Mouse (Mus musculus): ENCODE results near the gene Prkar1b.

The Prkar1b gene

GRCm38 (mm10) chr5:139160899-139161298, 11.1 kb upstream of the Prkar1b start:
- CTCF ChIA-PET = no interaction called here
- POLR2A ChIA-PET = interaction anchor here in 2 of 4 experiments (1.1 to 2.0 kb wide), 4 partner anchors 11 to 38 kb away, joined by 3 to 10 read pairs (median 5); partner anchors contain the start of genes Dnaaf5 (in 2 of the 2) and Prkar1b (in 2 of the 2)

- POLR2A ChIA-PET = interaction anchor here in 2 of 4 experiments (0.6 to 3.2 kb wide), 7 partner anchors 9 to 531 kb away, joined by 3 to 28 read pairs (median 4); partner anchors contain the start of genes Get4 (in 2 of the 2), Sun1 (in 1 of the 2) and Zfp68 (in 1 of the 2)
- CTCF ChIA-PET = interaction anchor here in 1 of 4 experiments (0.8 kb wide), 1 partner anchor 62 kb away, joined by 3 read pairs; no protein-coding TSS in a partner anchor
Measured at GRCm38 (mm10) chr5:139150603-139151031, 816 bp upstream of the Prkar1b start.

DNA sequence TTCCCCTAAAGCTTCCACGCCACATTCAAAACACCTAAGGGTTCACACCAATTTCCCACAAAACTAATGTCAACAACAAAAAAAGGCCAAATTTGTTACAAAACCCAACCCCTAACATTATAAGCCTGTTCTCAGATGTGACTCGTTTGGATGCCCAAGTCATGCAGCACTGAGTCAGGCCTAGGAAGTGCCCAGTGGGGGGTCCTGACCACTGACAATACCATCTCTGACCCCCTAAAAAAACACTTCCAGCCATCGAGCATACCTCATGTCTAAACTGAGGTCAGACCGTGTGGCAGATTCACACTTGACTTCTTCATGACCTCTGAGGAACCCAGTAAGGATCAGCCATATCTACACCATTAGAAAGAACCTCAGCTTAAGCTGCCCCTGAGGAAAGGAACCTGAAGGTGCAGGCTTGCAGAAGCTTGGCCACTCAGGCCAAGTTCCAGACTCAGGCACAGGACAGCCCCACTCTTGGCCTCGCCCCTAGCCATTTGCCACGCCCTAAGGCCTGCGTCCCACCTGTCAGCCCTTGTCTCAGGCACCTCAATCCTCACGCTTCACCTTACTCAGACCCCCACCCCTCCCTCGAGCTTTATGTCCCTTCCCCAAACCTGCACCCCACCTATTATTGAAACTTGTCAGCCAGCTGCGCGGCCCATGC, 662 bp downstream of the Prkar1b start:
- POLR2A ChIA-PET = interaction anchor here in 3 of 4 experiments (0.6 to 3.2 kb wide), 43 partner anchors 8 to 1363 kb away, joined by 3 to 28 read pairs (median 4); partner anchors contain the start of genes Get4 (in 2 of the 3), Sun1 (in 2 of the 3), Fam20c (in 1 of the 3) and Pdgfa (in 1 of the 3)

GRCm38 (mm10) chr5:139147178-139148078, 2.4 kb downstream of the Prkar1b start:
- CTCF ChIA-PET = interaction anchor here in 1 of 4 experiments (1.2 kb wide), 1 partner anchor 18 kb away, joined by 3 read pairs; no protein-coding TSS in a partner anchor
- POLR2A ChIA-PET = interaction anchor here in 3 of 4 experiments (0.7 to 2.4 kb wide), 8 partner anchors 13 to 150 kb away, joined by 3 to 24 read pairs (median 3); partner anchors contain the start of gene Sun1 (in 1 of the 3)

More for the DNA sequence above, 662 bp downstream of the Prkar1b start:
- CTCF ChIA-PET = interaction anchor here in 3 of 4 experiments (0.6 to 1.2 kb wide), 7 partner anchors 10 to 204 kb away, joined by 3 to 4 read pairs (median 3); no protein-coding TSS in a partner anchor

- ChIA-PET CTCF (interaction anchor here in 1 of 4 experiments (0.6 to 1.2 kb wide), 2 partner anchors 17 to 67 kb away, joined by 3 to 5 read pairs; no protein-coding TSS in a partner anchor), POLR2A (interaction anchor here in 3 of 4 experiments (0.7 to 1.8 kb wide), 12 partner anchors 10 to 171 kb away, joined by 3 to 12 read pairs (median 3); partner anchors contain the start of gene Sun1 (in 1 of the 3))
Measured at GRCm38 (mm10) chr5:139146476-139147075, 3.2 kb downstream of the Prkar1b start.

- ChIA-PET POLR2A (interaction anchor here in 3 of 4 experiments (0.5 to 1.8 kb wide), 7 partner anchors 11 to 171 kb away, joined by 3 to 4 read pairs (median 3); no protein-coding TSS in a partner anchor), CTCF (interaction anchor here in 1 of 4 experiments (1.3 to 1.7 kb wide), 2 partner anchors 38 to 137 kb away, joined by 3 to 4 read pairs; no protein-coding TSS in a partner anchor)
Measured at GRCm38 (mm10) chr5:139145726-139146125, 4.1 kb downstream of the Prkar1b start.

GRCm38 (mm10) chr5:139143890-139144289, 5.9 kb downstream of the Prkar1b start:
- ChIA-PET CTCF (interaction anchor here in 1 of 4 experiments (1.7 kb wide), 1 partner anchor 139 kb away, joined by 3 read pairs; no protein-coding TSS in a partner anchor), POLR2A (interaction anchor here in 1 of 4 experiments (0.6 to 1.9 kb wide), 2 partner anchors 9 to 69 kb away, joined by 3 to 5 read pairs; no protein-coding TSS in a partner anchor)

DNA sequence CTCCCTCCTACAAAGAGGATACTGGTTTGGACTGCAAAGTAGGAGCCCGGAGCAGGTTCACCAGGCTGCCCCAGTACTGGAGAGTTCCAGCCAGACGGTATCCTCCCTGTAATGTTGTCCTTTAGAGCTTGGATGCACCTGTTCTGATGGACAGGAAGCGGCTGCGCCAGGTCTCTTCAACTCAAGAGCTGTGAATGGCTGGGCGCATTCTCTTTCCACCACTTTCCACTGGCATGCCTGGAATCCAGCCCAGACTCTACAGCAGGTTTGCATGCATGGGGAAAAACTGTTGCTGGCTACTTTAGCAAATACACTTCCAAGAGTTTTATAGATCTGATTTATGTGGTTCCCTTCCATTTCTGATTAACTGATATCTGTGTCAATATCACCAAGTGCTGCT, 8.5 kb downstream of the Prkar1b start:
- CTCF ChIA-PET = interaction anchor here in 2 of 4 experiments (0.6 to 1.0 kb wide), 2 partner anchors 13 to 77 kb away, joined by 3 read pairs; no protein-coding TSS in a partner anchor
- POLR2A ChIA-PET = interaction anchor here in 2 of 4 experiments (0.6 to 1.4 kb wide), 2 partner anchors 8 to 433 kb away, joined by 4 to 7 read pairs; partner anchors contain the start of genes Dnaaf5 (in 1 of the 2) and Prkar1b (in 1 of the 2)

- CTCF ChIA-PET = no interaction called here
- POLR2A ChIA-PET = interaction anchor here in 1 of 4 experiments (1.4 kb wide), 1 partner anchor 9 kb away, joined by 7 read pairs; the partner anchor contains the start of genes Dnaaf5 and Prkar1b
Measured at GRCm38 (mm10) chr5:139140589-139140988, 9.2 kb downstream of the Prkar1b start.

DNA sequence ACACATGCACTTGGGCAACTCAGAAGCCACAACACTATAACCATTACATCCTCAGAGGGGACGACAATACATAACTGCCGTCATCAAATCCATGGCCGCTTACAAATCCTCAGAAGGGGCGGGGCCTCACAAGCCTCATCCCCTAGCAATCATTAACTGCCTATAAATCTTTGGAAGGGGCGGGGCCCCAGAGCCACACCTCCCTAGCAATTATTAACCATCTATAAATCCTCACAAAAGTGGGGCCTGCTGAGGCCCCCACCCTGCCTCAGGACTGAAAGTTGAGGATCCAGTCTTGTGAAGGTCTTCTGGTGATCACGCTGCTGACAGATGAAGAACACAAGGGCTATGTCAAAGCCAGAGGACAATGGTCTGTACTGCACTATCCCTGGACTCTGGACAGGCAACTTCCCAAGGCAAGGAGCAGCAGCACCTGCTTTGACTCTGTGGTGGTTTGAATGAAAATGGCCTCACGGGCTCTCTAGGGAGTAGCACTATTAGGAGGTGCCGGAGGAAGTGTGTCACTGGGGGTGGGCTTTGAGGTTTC, 10.8 kb downstream of the Prkar1b start:
- CTCF ChIA-PET = interaction anchor here in 1 of 4 experiments (0.6 kb wide), 1 partner anchor 188 kb away, joined by 3 read pairs; no protein-coding TSS in a partner anchor
- POLR2A ChIA-PET = no interaction called here

- CTCF ChIA-PET = no interaction called here
- POLR2A ChIA-PET = interaction anchor here in 1 of 4 experiments (0.6 kb wide), 1 partner anchor 580 kb away, joined by 3 read pairs; no protein-coding TSS in a partner anchor
Measured at GRCm38 (mm10) chr5:139138261-139138925, 11.4 kb downstream of the Prkar1b start.

DNA sequence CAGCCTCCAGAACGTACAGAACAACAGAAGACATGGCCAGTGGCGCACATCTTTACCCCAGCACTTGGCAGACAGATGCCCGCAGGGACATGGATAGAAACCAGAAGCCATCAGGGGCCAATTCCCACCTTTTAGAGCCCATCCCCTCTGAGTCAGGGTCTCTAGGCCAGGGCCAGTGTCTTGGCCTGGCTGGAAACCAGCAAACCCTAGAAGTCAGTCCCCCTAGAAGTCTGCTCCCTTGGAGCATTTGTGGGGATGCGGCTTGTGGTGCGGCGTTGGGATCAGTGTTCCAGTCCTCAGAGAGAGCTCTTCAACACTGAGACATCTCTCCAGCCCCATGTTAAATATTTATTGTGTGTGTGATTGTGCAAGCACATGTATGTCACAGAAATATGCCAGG, 12.6 kb downstream of the Prkar1b start:
- ChIA-PET CTCF (interaction anchor here in 2 of 4 experiments (0.5 to 0.7 kb wide), 2 partner anchors 63 to 1787 kb away, joined by 3 read pairs; no protein-coding TSS in a partner anchor), POLR2A (no interaction called here)

DNA sequence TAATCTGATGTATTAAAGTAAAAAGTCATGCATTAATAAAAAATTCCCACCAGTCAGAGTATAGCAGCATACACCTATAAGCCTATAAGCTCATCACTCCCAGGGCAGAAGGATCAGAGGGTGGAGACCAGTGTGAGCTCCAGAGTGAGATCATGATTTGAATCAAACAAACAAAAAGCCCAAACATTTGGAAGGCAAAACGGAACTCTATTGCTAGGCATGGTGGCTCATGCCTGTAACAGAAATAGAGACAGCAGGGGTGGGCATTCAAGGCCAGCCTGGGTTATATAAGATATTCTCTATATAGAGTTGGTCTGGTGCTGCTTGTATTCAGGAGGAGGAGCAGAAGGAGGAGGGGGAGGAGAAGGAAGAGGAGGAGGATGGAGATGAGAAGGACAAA, 13.5 kb downstream of the Prkar1b start:
- ChIA-PET CTCF (interaction anchor here in 1 of 4 experiments (0.7 kb wide), 1 partner anchor 1788 kb away, joined by 3 read pairs; no protein-coding TSS in a partner anchor), POLR2A (interaction anchor here in 2 of 4 experiments (0.5 to 1.1 kb wide), 2 partner anchors 14 to 201 kb away, joined by 3 to 4 read pairs; partner anchors contain the start of genes Dnaaf5 (in 1 of the 2) and Prkar1b (in 1 of the 2))

GRCm38 (mm10) chr5:139134501-139134900, 15.3 kb downstream of the Prkar1b start:
- ChIA-PET CTCF (no interaction called here), POLR2A (interaction anchor here in 3 of 4 experiments (0.6 to 1.6 kb wide), 6 partner anchors 9 to 66 kb away, joined by 3 to 5 read pairs (median 5); partner anchors contain the start of genes Dnaaf5 (in 1 of the 3), Prkar1b (in 1 of the 3) and Sun1 (in 1 of the 3))

GRCm38 (mm10) chr5:139130351-139130750, 19.4 kb downstream of the Prkar1b start:
- ChIA-PET POLR2A (interaction anchor here in 2 of 4 experiments (0.5 to 2.1 kb wide), 5 partner anchors 13 to 178 kb away, joined by 3 to 9 read pairs (median 5); partner anchors contain the start of genes Dnaaf5 (in 1 of the 2), Pdgfa (in 1 of the 2) and Prkar1b (in 1 of the 2)), CTCF (interaction anchor here in 3 of 4 experiments (0.6 to 1.6 kb wide), 7 partner anchors 10 to 137 kb away, joined by 3 to 6 read pairs (median 3); partner anchors contain the start of gene Prkar1b (in 1 of the 3))
